Mouse (Mus musculus) neural tube, embryonic 12.5 days (tissue): ENCODE results near the gene Ppp1r2. TPM values are rescaled to one million over a fixed set of nuclear protein-coding genes. Genes with fewer than 3 reads are reported as not detected.

ENCODE experiments used
- microRNA-seq: library from miRNA; unstranded; fragments of <30 nt; microRNA quantifications from one replicate; pipeline ENCODE4, GENCODE M21; 2017
- polyA plus RNA-seq: library from polyadenylated mRNA; unstranded; fragments of >200 nt; fragmentation: Nextera tagmentation; extraction: Ambion mirVana; gene quantifications from 2 replicates; pipeline ENCODE4 v1.2.1, GENCODE M21; 2016

Ppp1r2 gene
- polyA plus RNA-seq, 1 experiment from 2014 or later, result 148 TPM

Small RNAs within 50 kb of the gene (microRNA-seq; reads per million reads assigned to microRNA genes)
- not detected for gene Gm27415

Other genes starting within 250 kb of the Ppp1r2 start
- gene Xxylt1, start 193.8 kb downstream of the Ppp1r2 start, polyA plus RNA-seq, result 14.6 and 15.7 TPM in 2 replicates
- 18.1 and 18.4 TPM in 2 replicates for gene Acap2, start 74.0 kb downstream of the Ppp1r2 start, polyA plus RNA-seq
- gene Apod, start 39.5 kb upstream of the Ppp1r2 start, polyA plus RNA-seq, result 25.5 and 25.9 TPM in 2 replicates
- gene Bdh1, start 147.0 kb upstream of the Ppp1r2 start, polyA plus RNA-seq, result 67.7 and 70.0 TPM in 2 replicates